Mouse (Mus musculus): ENCODE results near the gene Smad3. TPM values are rescaled to one million over a fixed set of nuclear protein-coding genes. Genes with fewer than 3 reads are reported as not detected.

Gene Smad3
- polyA plus RNA-seq, 1 experiment = 6.1 TPM

- Histone ChIP-seq H3K36me3 (ENCODE audit: control insufficient read depth, insufficient read depth, low read length) (no peaks in the 10 kb centered on the region), H3K27ac (ENCODE audit: control insufficient read depth, insufficient read depth, low read depth, low read length) (no peak overlapping the region), H3K4me1 (ENCODE audit: control insufficient read depth, insufficient read depth, low read length) (no peaks in the 10 kb centered on the region), H3K4me3 (ENCODE audit: control insufficient read depth, low read depth, low read length) (no peak overlapping the region), H3K27me3 (ENCODE audit: control insufficient read depth, insufficient read depth, low read length) (no peaks in the 10 kb centered on the region)
- TF ChIP-seq POLR2A (IDR thresholded peaks at IDR 0.05; ENCODE audit: control insufficient read depth, low read depth, low read length) (no peak), CTCF (IDR thresholded peaks at IDR 0.05; ENCODE audit: control insufficient read depth, insufficient read depth, insufficient replicate concordance, low read depth, low read length) (no peak)
Observed at GRCm38 (mm10) chr9:63726088-63727010, 31.4 kb downstream of the Smad3 start.

- TF ChIP-seq CTCF (IDR thresholded peaks at IDR 0.05; ENCODE audit: control insufficient read depth, insufficient read depth, insufficient replicate concordance, low read depth, low read length) (no peak), POLR2A (IDR thresholded peaks at IDR 0.05; ENCODE audit: control insufficient read depth, low read depth, low read length) (no peak)
- H3K4me3 ChIP-seq (ENCODE audit: control insufficient read depth, low read depth, low read length) = no peak overlapping the region
Observed at GRCm38 (mm10) chr9:63724750-63725149, 33.0 kb downstream of the Smad3 start.

GRCm38 (mm10) chr9:63722918-63723317, 34.9 kb downstream of the Smad3 start:
- Histone ChIP-seq H3K27ac (ENCODE audit: control insufficient read depth, insufficient read depth, low read depth, low read length) (no peak overlapping the region), H3K4me3 (ENCODE audit: control insufficient read depth, low read depth, low read length) (no peak overlapping the region), H3K36me3 (ENCODE audit: control insufficient read depth, insufficient read depth, low read length) (no peaks in the 10 kb centered on the region), H3K27me3 (ENCODE audit: control insufficient read depth, insufficient read depth, low read length) (no peaks in the 10 kb centered on the region), H3K4me1 (ENCODE audit: control insufficient read depth, insufficient read depth, low read length) (no peaks in the 10 kb centered on the region)
- TF ChIP-seq POLR2A (IDR thresholded peaks at IDR 0.05; ENCODE audit: control insufficient read depth, low read depth, low read length) = no peak

More at GRCm38 (mm10) chr9:63724750-63725149, 33.0 kb downstream of the Smad3 start:
- Histone ChIP-seq H3K4me1 (ENCODE audit: control insufficient read depth, insufficient read depth, low read length) (no peaks in the 10 kb centered on the region), H3K27me3 (ENCODE audit: control insufficient read depth, insufficient read depth, low read length) (no peaks in the 10 kb centered on the region), H3K36me3 (ENCODE audit: control insufficient read depth, insufficient read depth, low read length) (no peaks in the 10 kb centered on the region), H3K27ac (ENCODE audit: control insufficient read depth, insufficient read depth, low read depth, low read length) (no peak overlapping the region)

- H3K27ac ChIP-seq (ENCODE audit: control insufficient read depth, insufficient read depth, low read depth, low read length) = no peak overlapping the region
- no peak overlapping the region for H3K4me3 ChIP-seq (ENCODE audit: control insufficient read depth, low read depth, low read length)
- TF ChIP-seq CTCF (IDR thresholded peaks at IDR 0.05; ENCODE audit: control insufficient read depth, insufficient read depth, insufficient replicate concordance, low read depth, low read length) = no peak
- no peak for TF ChIP-seq POLR2A (IDR thresholded peaks at IDR 0.05; ENCODE audit: control insufficient read depth, low read depth, low read length)
- H3K27me3 ChIP-seq (ENCODE audit: control insufficient read depth, insufficient read depth, low read length) = no peaks in the 10 kb centered on the region
- H3K36me3 ChIP-seq (ENCODE audit: control insufficient read depth, insufficient read depth, low read length) = no peaks in the 10 kb centered on the region
- no peaks in the 10 kb centered on the region for H3K4me1 ChIP-seq (ENCODE audit: control insufficient read depth, insufficient read depth, low read length)
Observed at GRCm38 (mm10) chr9:63722350-63722749, 35.4 kb downstream of the Smad3 start.

DNA sequence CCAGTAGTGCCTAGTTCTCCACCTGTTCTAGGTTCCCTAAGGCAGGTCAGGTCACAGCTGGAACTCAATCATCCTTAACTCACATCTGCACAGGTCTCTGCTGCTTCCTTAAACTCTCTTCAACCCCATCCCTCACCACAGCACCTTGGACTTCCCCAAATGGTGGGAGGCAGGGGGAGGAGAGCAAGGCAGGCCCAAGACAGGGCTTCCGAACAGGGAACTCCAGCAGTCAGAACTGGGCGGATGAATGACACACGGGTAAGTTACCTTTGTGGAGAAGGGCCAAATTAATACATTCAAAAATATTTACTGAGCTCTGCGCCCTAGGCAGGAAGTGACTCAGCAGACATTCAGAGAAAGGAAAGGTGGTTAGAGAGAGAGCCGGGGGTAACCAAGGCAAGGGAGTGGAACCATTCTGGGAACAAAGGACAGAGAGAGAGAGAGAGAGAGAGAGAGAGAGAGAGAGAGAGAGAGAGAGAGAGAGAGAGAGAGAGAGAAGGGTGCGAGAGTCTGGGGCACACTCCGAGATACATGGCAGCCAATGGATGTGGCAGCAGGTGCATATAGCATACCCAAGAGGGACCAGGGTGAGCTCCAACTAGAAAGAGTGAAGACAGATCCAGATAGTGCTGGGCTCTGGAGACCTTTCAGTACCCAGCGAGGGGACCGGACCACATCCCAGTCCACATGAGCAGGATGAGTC, 36.1 kb downstream of the Smad3 start:
- Histone ChIP-seq H3K27ac (ENCODE audit: control insufficient read depth, insufficient read depth, low read depth, low read length) (no peak overlapping the region), H3K4me1 (ENCODE audit: control insufficient read depth, insufficient read depth, low read length) (no peaks in the 10 kb centered on the region), H3K36me3 (ENCODE audit: control insufficient read depth, insufficient read depth, low read length) (no peaks in the 10 kb centered on the region), H3K27me3 (ENCODE audit: control insufficient read depth, insufficient read depth, low read length) (no peaks in the 10 kb centered on the region), H3K4me3 (ENCODE audit: control insufficient read depth, low read depth, low read length) (no peak overlapping the region)
- no peak for TF ChIP-seq CTCF (IDR thresholded peaks at IDR 0.05; ENCODE audit: control insufficient read depth, insufficient read depth, insufficient replicate concordance, low read depth, low read length)

DNA sequence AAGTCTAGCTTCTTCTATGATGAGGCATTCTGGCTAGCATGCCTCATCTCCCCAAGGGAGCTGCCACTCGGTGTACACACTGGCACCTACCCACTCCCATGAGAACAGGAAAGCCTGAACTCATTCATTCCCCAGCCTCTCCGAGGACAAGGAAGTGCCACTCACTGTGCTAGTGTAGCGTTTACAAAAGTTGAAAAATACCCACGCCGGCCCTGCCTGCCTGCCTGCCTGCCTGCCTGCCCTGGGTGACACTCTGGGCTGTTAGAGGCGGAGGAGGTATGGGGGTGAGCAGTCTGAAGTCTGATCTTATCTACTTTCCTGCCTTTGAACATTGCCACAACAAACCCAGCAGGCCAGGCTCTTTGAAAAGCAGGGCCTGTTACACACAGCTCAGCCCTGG, 37.1 kb downstream of the Smad3 start:
- Histone ChIP-seq H3K36me3 (ENCODE audit: control insufficient read depth, insufficient read depth, low read length) (no peaks in the 10 kb centered on the region), H3K27me3 (ENCODE audit: control insufficient read depth, insufficient read depth, low read length) (no peaks in the 10 kb centered on the region), H3K27ac (ENCODE audit: control insufficient read depth, insufficient read depth, low read depth, low read length) (no peak overlapping the region), H3K4me3 (ENCODE audit: control insufficient read depth, low read depth, low read length) (no peak overlapping the region), H3K4me1 (ENCODE audit: control insufficient read depth, insufficient read depth, low read length) (peaks cover 6% of the 10 kb centered on the region)
- TF ChIP-seq CTCF (IDR thresholded peaks at IDR 0.05; ENCODE audit: control insufficient read depth, insufficient read depth, insufficient replicate concordance, low read depth, low read length) = no peak
- TF ChIP-seq POLR2A (IDR thresholded peaks at IDR 0.05; ENCODE audit: control insufficient read depth, low read depth, low read length) = no peak

- Histone ChIP-seq H3K27me3 (ENCODE audit: control insufficient read depth, insufficient read depth, low read length) (no peaks in the 10 kb centered on the region), H3K27ac (ENCODE audit: control insufficient read depth, insufficient read depth, low read depth, low read length) (no peak overlapping the region), H3K4me3 (ENCODE audit: control insufficient read depth, low read depth, low read length) (no peak overlapping the region), H3K4me1 (ENCODE audit: control insufficient read depth, insufficient read depth, low read length) (peaks cover 6% of the 10 kb centered on the region), H3K36me3 (ENCODE audit: control insufficient read depth, insufficient read depth, low read length) (no peaks in the 10 kb centered on the region)
- TF ChIP-seq POLR2A (IDR thresholded peaks at IDR 0.05; ENCODE audit: control insufficient read depth, low read depth, low read length) (no peak), CTCF (IDR thresholded peaks at IDR 0.05; ENCODE audit: control insufficient read depth, insufficient read depth, insufficient replicate concordance, low read depth, low read length) (no peak)
Observed at GRCm38 (mm10) chr9:63719770-63720440, 37.9 kb downstream of the Smad3 start.
